Mouse (Mus musculus): ENCODE measurements at regions not wholly inside any gene's neighbourhood (a gene's known extent, or its start where the extent isn't known, plus 50 kb on each side); places are given as distances from the start of the nearest gene placed in this dataset.

DNA sequence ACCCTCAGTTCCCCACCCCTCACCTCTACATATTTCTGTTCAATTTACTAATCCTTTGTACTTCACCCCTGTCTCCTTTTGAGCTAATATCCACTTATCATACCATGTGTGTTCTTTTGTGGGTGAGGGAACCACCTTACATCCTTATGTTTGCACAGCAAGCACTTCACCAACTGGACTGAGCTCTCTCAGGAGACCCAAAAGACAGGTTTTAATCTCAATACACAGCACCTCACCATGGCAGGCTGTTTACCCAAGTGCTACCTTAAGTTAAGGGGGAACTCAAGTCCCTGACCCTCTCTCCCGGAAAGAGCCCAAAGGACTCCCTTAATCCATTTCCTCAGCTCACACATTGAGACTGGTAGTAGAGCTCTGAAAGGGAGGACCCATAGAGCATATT, 62.3 kb upstream of the Agr3 start:
- WGBS: 97% methylated on average over 1 of the region's 1 CpGs
- H3K27ac ChIP-seq: no peak overlapping the region
- no peaks in the 10 kb centered on the region for H3K36me3 ChIP-seq (replicated peaks)
- H3K27me3 ChIP-seq: no peaks in the 10 kb centered on the region
- no peak overlapping the region for H3K9ac ChIP-seq
- no peak overlapping the region for H3K4me2 ChIP-seq
- no peak for ATAC-seq (ENCODE audit: low FRiP score)
- no peaks in the 10 kb centered on the region for H3K4me1 ChIP-seq
- no peak overlapping the region for H3K4me3 ChIP-seq (replicated peaks)
- no peaks in the 10 kb centered on the region for H3K9me3 ChIP-seq

DNA sequence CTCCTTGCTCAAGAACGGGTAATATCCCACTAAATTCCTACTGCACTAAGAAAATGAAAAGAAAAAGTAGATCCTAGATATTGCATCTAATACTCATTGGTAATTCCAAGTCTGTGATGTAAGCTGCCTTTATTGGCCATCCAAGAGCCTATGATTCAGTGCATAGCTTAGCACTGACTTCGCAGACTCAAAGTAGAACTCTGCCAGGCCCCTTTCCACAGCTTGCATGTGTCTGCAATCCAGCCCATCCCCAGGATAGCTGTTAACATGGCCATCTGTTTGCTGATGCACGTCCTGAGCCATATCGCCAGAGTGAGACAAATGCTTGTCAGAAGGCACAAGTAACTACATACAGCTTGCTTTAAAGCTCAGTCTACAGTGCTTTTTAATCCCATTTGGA, 72.3 kb upstream of the Agr3 start:
- no peaks in the 10 kb centered on the region for H3K27me3 ChIP-seq
- no peak for ATAC-seq (ENCODE audit: low FRiP score)
- WGBS: 90% methylated on average over 4 of the region's 4 CpGs
- H3K4me2 ChIP-seq: no peak overlapping the region
- no peak overlapping the region for H3K27ac ChIP-seq
- H3K4me1 ChIP-seq: no peaks in the 10 kb centered on the region
- H3K9me3 ChIP-seq: no peaks in the 10 kb centered on the region
- H3K36me3 ChIP-seq (replicated peaks): no peaks in the 10 kb centered on the region
- no peak overlapping the region for H3K9ac ChIP-seq
- no peak overlapping the region for H3K4me3 ChIP-seq (replicated peaks)

DNA sequence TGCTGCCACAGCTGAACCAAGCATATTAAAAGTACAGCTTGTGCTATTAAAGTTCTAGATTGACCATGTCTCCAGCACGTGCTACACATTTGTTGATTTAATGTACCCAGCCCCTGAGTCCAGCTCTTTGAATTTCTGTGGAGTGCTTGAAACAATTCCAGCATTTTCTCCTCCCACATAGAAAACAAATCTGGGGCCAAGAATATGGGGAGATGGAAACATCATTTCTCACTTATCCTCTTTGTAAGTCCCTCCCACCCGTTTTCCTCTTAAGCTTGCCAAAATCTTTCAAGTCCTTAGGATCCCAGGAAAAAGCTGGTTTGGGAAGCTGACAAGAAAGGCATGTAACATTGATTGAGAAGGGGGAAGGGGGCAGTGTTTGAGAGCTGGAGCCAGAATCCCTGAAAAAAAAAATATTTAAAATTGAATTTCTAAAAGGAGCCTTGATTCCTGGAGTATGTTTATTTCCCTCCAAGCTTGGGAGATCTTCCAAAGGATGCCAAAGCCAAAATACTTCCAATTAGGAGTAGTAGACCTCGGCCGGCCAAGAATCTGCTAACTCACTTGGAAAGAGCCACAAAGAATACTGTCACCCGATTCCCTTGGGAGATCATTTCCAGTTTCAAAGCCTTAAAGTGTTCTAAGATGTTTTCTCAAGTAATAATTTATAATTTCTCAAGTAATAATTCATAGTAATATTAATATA, 78.4 kb upstream of the Agr3 start:
- no peak for ATAC-seq (ENCODE audit: low FRiP score)
- 83% methylated on average over 5 of the region's 5 CpGs for WGBS
- no peak overlapping the region for H3K9ac ChIP-seq

DNA sequence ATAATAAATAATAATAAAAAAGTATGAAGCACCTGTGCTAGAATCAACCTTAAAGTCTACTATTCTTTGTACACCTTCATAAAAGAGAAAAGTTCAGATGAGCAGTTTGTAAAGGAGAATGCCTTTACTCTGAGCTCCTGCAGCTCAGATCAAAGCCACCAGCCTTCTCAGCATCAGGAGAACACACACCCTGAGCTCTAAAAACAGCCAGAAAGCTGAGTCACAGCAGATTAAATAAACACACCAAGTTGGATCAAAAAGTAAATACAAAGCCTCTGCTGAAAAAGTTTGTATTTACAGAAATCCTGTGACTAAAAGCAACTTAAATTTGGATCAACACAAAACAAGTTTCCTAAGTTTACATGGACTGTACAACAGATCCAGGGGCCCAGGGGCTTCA, 88.5 kb upstream of the Agr3 start:
- Histone ChIP-seq H3K4me1 (no peaks in the 10 kb centered on the region), H3K9me3 (no peaks in the 10 kb centered on the region), H3K4me2 (no peak overlapping the region), H3K9ac (no peak overlapping the region), H3K27me3 (no peaks in the 10 kb centered on the region), H3K36me3 (replicated peaks) (no peaks in the 10 kb centered on the region), H3K27ac (no peak overlapping the region), H3K4me3 (replicated peaks) (no peak overlapping the region)
- ATAC-seq (ENCODE audit: low FRiP score): no peak

More for the DNA sequence above, 78.4 kb upstream of the Agr3 start:
- no peaks in the 10 kb centered on the region for H3K27me3 ChIP-seq
- H3K4me1 ChIP-seq: no peaks in the 10 kb centered on the region
- no peak overlapping the region for H3K4me3 ChIP-seq (replicated peaks)
- no peaks in the 10 kb centered on the region for H3K36me3 ChIP-seq (replicated peaks)
- no peak overlapping the region for H3K4me2 ChIP-seq
- H3K27ac ChIP-seq: no peak overlapping the region
- H3K9me3 ChIP-seq: no peaks in the 10 kb centered on the region

DNA sequence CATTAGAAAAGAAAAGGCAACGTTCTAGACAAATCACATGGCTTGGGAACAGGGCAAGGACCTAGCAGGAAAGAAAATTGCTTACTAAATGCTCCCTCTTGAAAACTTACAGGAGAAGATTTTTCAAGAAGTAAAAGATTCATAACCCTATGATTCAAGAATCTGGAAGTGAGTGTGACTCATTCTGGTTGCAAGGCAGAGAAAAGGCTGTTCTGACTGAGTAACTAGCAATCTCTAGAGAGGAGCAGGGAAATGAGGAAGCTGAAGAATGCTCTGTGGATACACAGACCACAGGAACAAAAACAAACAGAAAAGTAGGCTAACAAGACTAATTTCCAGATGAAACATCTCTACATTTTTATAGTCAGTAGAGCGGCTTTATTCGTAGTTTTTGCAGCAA, 92.1 kb upstream of the Agr3 start:
- 82% methylated on average over 3 of the region's 3 CpGs for WGBS
- no peak for ATAC-seq (ENCODE audit: low FRiP score)
- Histone ChIP-seq H3K4me2 (no peak overlapping the region), H3K4me1 (no peaks in the 10 kb centered on the region), H3K4me3 (replicated peaks) (no peak overlapping the region), H3K27me3 (no peaks in the 10 kb centered on the region), H3K9me3 (no peaks in the 10 kb centered on the region), H3K9ac (no peak overlapping the region), H3K27ac (no peak overlapping the region), H3K36me3 (replicated peaks) (no peaks in the 10 kb centered on the region)

DNA sequence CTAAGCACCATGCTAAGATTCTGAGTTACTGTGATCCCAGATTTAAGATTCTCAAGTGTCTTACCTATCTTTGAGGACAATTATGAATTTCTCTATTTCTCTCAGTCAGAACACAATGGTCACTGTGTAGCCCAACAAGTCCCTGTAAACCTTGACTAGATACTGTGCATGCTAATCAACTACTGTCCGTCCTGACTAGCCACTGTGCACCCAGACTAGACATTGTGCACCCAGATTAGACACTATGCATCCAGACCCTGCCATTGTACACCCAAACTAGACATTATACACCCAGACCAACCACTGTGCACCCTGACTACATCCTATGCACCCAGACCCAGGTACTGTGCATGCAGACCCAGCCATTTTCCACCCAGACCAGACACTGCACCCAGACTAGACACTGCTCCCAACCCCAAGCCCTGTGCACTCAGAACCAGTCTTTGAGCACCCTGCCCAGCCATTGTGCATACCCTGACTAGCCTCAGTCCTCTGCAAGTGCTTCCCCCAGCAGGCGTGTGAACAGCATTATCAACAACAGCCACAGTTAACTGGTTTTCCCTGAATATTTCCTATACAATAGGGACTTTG, 93.4 kb upstream of the Agr3 start:
- H3K4me2 ChIP-seq: no peak overlapping the region
- H3K9ac ChIP-seq: no peak overlapping the region
- H3K36me3 ChIP-seq (replicated peaks): no peaks in the 10 kb centered on the region
- no peak for ATAC-seq (ENCODE audit: low FRiP score)
- no peaks in the 10 kb centered on the region for H3K4me1 ChIP-seq
- H3K27ac ChIP-seq: no peak overlapping the region
- no peak overlapping the region for H3K4me3 ChIP-seq (replicated peaks)
- H3K27me3 ChIP-seq: no peaks in the 10 kb centered on the region
- WGBS: 68% methylated on average over 2 of the region's 2 CpGs
- H3K9me3 ChIP-seq: no peaks in the 10 kb centered on the region

DNA sequence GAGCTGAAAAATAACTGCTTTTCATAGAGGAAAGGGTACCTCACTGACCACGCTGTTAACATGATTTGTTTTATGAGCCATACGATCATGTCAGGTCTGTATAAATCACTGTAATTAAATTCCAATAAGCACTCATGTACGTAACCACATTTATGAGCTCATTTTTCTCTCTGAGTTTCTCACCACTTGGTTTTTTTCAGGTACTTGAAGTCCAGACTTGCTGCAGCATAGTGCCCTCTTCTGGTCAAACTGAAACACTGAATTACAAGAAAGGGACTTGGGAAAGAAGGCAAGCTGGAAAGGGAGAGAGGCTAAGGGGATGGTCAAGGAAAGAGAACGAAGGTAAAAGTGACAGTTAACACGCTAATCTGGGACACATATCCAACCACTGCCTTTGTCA, 94.2 kb upstream of the Agr3 start:
- no peak overlapping the region for H3K4me3 ChIP-seq (replicated peaks)
- no peak overlapping the region for H3K4me2 ChIP-seq
- no peaks in the 10 kb centered on the region for H3K36me3 ChIP-seq (replicated peaks)
- 19% methylated on average over 5 of the region's 5 CpGs for WGBS
- H3K4me1 ChIP-seq: no peaks in the 10 kb centered on the region
- no peak overlapping the region for H3K27ac ChIP-seq
- no peak overlapping the region for H3K9ac ChIP-seq
- H3K27me3 ChIP-seq: no peaks in the 10 kb centered on the region
- H3K9me3 ChIP-seq: no peaks in the 10 kb centered on the region
- ATAC-seq (ENCODE audit: low FRiP score): peak; percentile 55; the same call in 1 of the 2 replicates

DNA sequence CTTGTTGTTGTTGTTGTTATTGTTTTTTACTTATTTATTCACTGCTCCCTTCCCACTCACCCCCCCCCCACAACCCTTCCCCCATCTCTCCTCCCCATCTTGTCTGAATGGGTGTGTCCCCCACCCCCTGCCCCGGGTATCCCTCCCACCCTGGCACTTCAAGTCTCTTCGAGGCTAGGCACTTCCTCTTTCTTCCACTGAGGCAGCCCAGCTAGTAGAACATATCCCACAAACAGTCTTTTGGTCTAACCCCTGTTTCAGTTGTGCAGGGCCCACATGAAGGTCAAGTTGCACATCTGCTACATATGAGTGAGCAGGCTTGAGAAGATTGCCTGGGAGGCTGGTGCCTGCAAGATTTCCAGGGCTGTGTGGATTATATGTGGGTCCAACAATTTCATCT, 97.6 kb upstream of the Agr3 start:
- no peak for ATAC-seq (ENCODE audit: low FRiP score)
- Histone ChIP-seq H3K27ac (no peak overlapping the region), H3K4me1 (0 out of 2 replicates have a peak, but pooled peaks cover 8% of the 10 kb centered on the region), H3K4me3 (replicated peaks) (no peak overlapping the region), H3K4me2 (no peak overlapping the region), H3K9ac (no peak overlapping the region), H3K9me3 (no peaks in the 10 kb centered on the region), H3K36me3 (replicated peaks) (no peaks in the 10 kb centered on the region), H3K27me3 (no peaks in the 10 kb centered on the region)
- WGBS: 78% methylated on average over 2 of the region's 2 CpGs

DNA sequence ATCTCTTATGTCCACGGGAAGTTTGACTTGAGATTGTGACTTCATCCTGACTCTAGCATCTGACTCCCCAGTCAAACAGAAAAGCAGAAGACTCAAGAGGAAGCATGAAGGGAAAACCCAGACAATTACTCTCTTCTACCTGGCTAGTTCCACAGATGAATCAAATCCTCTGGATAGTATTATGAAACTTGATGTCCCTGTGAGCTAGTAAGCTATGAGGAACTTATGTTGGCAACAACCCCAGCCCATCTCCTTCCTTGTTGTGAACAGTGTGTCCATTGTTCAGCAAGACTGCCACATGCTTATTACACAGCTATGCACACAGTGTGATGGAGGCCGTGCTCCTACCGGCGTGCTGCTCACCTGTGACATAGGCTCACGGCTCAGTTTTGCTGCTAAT, 98.4 kb upstream of the Agr3 start:
- Histone ChIP-seq H3K27me3 (no peaks in the 10 kb centered on the region), H3K4me2 (no peak overlapping the region), H3K9ac (no peak overlapping the region), H3K4me1 (0 out of 2 replicates have a peak, but pooled peaks cover 8% of the 10 kb centered on the region), H3K36me3 (replicated peaks) (no peaks in the 10 kb centered on the region), H3K27ac (no peak overlapping the region), H3K4me3 (replicated peaks) (no peak overlapping the region), H3K9me3 (no peaks in the 10 kb centered on the region)
- ATAC-seq (ENCODE audit: low FRiP score): no peak
- 95% methylated on average over 5 of the region's 5 CpGs for whole genome bisulfite sequencing

DNA sequence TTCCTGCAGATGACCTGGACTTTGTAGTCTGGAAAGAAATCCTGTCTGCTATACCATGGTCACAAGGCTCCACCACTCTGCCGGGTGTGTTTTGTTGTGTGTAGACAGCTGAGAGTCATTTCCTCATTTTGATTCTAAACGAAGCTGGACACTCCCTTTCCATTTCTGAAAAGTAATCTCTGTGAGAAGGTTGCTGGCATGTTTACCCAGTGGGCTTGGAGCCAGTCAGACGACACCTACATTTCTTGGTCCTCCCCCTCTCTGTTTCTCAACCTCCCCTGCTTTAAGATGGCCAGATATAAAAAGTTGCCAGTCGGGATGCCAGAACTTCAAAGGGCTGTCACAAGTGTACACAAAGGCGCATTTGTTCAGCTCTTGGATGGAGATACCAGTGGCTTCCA, 100.8 kb upstream of the Agr3 start:
- no peak overlapping the region for H3K4me2 ChIP-seq
- H3K36me3 ChIP-seq (replicated peaks): no peaks in the 10 kb centered on the region
- H3K4me3 ChIP-seq (replicated peaks): no peak overlapping the region
- H3K4me1 ChIP-seq: 0 out of 2 replicates have a peak, but pooled peaks cover 8% of the 10 kb centered on the region
- H3K27ac ChIP-seq: no peak overlapping the region
- no peak for ATAC-seq (ENCODE audit: low FRiP score)
- no peaks in the 10 kb centered on the region for H3K9me3 ChIP-seq
- no peak overlapping the region for H3K9ac ChIP-seq
- H3K27me3 ChIP-seq: no peaks in the 10 kb centered on the region
- 46% methylated on average over 5 of the region's 5 CpGs for WGBS

DNA sequence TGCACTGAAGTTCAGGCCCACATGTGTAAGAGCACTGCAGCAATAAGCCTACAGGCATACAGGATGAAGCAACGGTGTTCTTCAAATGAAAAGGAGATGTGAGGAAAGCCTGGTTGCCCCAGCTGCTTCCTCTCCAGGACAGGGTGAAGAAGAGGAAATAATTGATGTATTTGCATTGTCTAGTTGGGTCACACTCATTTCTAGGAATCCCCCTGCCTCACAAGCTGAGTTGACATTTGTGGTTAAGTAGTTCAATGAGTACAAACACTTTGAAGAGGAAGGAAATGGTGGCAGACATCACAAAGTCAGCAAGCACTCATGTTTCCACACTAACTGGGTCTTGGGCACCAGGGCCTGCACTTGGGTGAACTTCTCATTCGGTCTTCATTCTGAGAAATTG, 126.2 kb upstream of the Agr3 start:
- H3K4me2 ChIP-seq: no peak overlapping the region
- no peak overlapping the region for H3K4me3 ChIP-seq (replicated peaks)
- no peak overlapping the region for H3K9ac ChIP-seq
- no peaks in the 10 kb centered on the region for H3K9me3 ChIP-seq
- H3K36me3 ChIP-seq (replicated peaks): no peaks in the 10 kb centered on the region
- no peak overlapping the region for H3K27ac ChIP-seq
- ATAC-seq (ENCODE audit: low FRiP score): no peak
- 81% methylated on average over 2 of the region's 2 CpGs for WGBS
- no peaks in the 10 kb centered on the region for H3K4me1 ChIP-seq
- H3K27me3 ChIP-seq: no peaks in the 10 kb centered on the region

DNA sequence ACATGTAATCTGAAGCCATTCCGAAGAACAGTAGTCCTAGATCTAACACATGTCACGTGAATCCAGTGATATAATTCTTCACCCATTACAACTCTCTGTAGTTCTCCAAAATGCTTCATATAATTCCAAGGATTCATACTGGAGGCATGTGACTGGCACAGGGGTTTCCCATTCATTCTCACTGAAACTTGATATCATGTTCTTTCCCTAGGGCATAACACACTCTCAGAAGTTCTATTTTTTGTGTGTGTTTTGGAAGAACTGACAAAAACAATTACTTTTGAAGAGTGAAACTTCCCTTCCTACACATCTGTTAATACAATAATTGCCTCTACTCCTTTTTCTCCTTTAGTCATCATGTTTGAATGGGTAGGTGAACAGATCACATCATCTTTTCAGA, 150.0 kb upstream of the Agr3 start:
- H3K4me3 ChIP-seq (replicated peaks): no peak overlapping the region
- no peaks in the 10 kb centered on the region for H3K9me3 ChIP-seq
- H3K4me1 ChIP-seq: no peaks in the 10 kb centered on the region; the same call in 1 of the 2 replicates
- no peaks in the 10 kb centered on the region for H3K27me3 ChIP-seq
- no peak overlapping the region for H3K9ac ChIP-seq
- 94% methylated on average over 2 of the region's 2 CpGs for WGBS
- no peaks in the 10 kb centered on the region for H3K36me3 ChIP-seq (replicated peaks)
- H3K4me2 ChIP-seq: no peak overlapping the region
- H3K27ac ChIP-seq: no peak overlapping the region
- ATAC-seq (ENCODE audit: low FRiP score): no peak

DNA sequence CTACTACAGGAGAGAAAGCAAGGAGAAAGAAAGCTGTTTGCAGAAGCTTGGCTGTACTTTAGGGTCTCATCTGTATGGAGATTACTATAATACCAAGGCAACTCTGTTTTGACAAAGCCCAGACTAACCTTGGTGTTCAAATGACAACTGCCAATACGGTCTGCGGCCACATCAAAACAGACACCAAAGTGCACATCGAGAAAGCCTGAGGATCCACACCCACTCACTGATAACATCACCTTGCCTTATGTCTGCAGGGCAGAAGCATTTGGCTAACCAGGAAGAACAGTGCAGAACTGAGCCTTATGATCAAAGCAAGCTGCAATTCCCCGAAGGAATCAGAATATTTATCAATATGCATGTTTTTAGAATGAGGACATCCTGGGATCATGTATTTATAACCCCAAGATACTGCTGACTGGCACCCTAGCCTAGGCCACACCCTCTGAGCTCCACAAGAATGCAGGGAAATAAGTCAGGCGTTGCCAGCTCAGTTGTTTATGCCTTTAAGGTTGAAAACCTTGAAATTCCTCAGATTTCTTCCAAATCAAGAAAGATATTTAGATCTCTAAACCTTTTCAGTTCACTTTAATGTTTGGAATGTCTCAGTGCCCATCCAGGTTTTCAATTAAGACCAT, 154.9 kb upstream of the Agr3 start:
- WGBS: 85% methylated on average over 5 of the region's 5 CpGs
- H3K4me1 ChIP-seq: no peaks in the 10 kb centered on the region; the same call in 1 of the 2 replicates

More for the DNA sequence above, 154.9 kb upstream of the Agr3 start:
- H3K4me3 ChIP-seq (replicated peaks): no peak overlapping the region
- no peaks in the 10 kb centered on the region for H3K9me3 ChIP-seq
- H3K27me3 ChIP-seq: no peaks in the 10 kb centered on the region
- no peaks in the 10 kb centered on the region for H3K36me3 ChIP-seq (replicated peaks)
- H3K27ac ChIP-seq: no peak overlapping the region
- H3K9ac ChIP-seq: no peak overlapping the region
- H3K4me2 ChIP-seq: no peak overlapping the region
- ATAC-seq (ENCODE audit: low FRiP score): no peak

Measured in forebrain, embryonic 12.5 days (tissue).